Mouse (Mus musculus) heart, postnatal 0 days (tissue): ENCODE measurements at regions not wholly inside any gene's neighbourhood (a gene's known extent, or its start where the extent isn't known, plus 50 kb on each side); places are given as distances from the start of the nearest gene placed in this dataset.

Experiments
- CTCF ChIP-seq: IDR thresholded peaks from 2 replicates; pipeline ENCODE4 v1.5.1; 2016; ENCODE audit warnings: antibody characterized with exemption, control low read depth, low read depth
- EP300 ChIP-seq: IDR thresholded peaks from 2 replicates; pipeline ENCODE4 v1.6.1; 2016; ENCODE audit warnings: antibody characterized with exemption, low read depth

DNA sequence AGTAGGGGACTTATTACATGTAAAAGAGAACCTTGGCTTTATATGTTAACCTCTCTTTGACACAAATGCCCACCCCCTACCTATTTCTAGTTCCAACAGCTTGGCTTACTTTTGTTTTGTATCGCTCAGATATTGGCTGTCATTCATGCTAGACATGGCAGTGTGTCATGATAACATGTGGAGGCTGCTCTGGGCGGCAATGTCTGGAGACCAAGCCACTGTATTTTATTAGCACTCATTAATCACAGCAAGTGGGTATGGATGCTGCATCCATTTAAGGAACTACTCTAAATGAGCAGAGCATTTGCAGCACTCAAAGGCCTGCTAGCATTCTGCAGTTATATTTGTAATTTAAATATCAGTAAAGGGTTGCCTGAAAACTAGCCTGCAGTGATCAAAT, 123.9 kb upstream of the Gnpda2 start:
- TF ChIP-seq CTCF, result no peak
- TF ChIP-seq EP300, result no peak
